Mouse (Mus musculus): ENCODE results near the gene Tspan9. TPM values are rescaled to one million over a fixed set of nuclear protein-coding genes. Genes with fewer than 3 reads are reported as not detected.

Gene Tspan9
- polyA plus RNA-seq, 2 experiments = 12.1 to 15.5 TPM

- Histone ChIP-seq H3K4me3 (ENCODE audit: insufficient read depth in 1 of 2, low read depth in 2 of 2, low read length in 2 of 2) (no peak overlapping the region), H3K4me1 (replicated peaks; ENCODE audit: control insufficient read depth in 2 of 2, insufficient read depth in 2 of 2, low read length in 1 of 2) (no peaks in the 10 kb centered on the region), H3K9ac (replicated peaks) (no peak overlapping the region), H3K36me3 (replicated peaks; ENCODE audit: control insufficient read depth, insufficient read depth, low read depth) (no peaks in the 10 kb centered on the region), H3K9me3 (ENCODE audit: control insufficient read depth, low read length) (no peaks in the 10 kb centered on the region), H3K27me3 (ENCODE audit: control insufficient read depth, insufficient read depth, low read length) (no peaks in the 10 kb centered on the region), H3K4me2 (ENCODE audit: low read depth) (no peak overlapping the region), H3K27ac (no peak overlapping the region)
- no peak for ATAC-seq (ENCODE audit: insufficient read depth)
- 60% methylated on average over 2 of the region's 2 CpGs for WGBS (ENCODE audit: insufficient replicate concordance)
- TF ChIP-seq CTCF (IDR thresholded peaks at IDR 0.05; ENCODE audit: low read depth) (no peak), EP300 (IDR thresholded peaks at IDR 0.05; ENCODE audit: low read depth) (no peak)
- no peak for DNase-seq (ENCODE audit: low read depth in 3 of 3, low spot score in 3 of 3)
Measured at GRCm38 (mm10) chr6:128178681-128179080, 35.3 kb upstream of the Tspan9 start.

GRCm38 (mm10) chr6:128168785-128169679, 25.6 kb upstream of the Tspan9 start:
- H3K4me1 ChIP-seq (replicated peaks; ENCODE audit: control insufficient read depth in 2 of 2, insufficient read depth in 2 of 2, low read length in 1 of 2) = no peaks in the 10 kb centered on the region
- TF ChIP-seq CTCF (IDR thresholded peaks at IDR 0.05; ENCODE audit: low read depth) (0 out of 2 replicates have a peak, but pooled peaks have one; percentile 19), EP300 (IDR thresholded peaks at IDR 0.05; ENCODE audit: low read depth) (no peak)
- H3K36me3 ChIP-seq (replicated peaks; ENCODE audit: control insufficient read depth, insufficient read depth, low read depth) = no peaks in the 10 kb centered on the region
- 42% methylated on average over 6 of the region's 6 CpGs for WGBS (ENCODE audit: insufficient replicate concordance)
- H3K27me3 ChIP-seq (ENCODE audit: control insufficient read depth, insufficient read depth, low read length) = no peaks in the 10 kb centered on the region
- H3K27ac ChIP-seq = no peak overlapping the region
- no peak for ATAC-seq (ENCODE audit: insufficient read depth)
- no peak overlapping the region for H3K9ac ChIP-seq (replicated peaks)
- no peaks in the 10 kb centered on the region for H3K9me3 ChIP-seq (ENCODE audit: control insufficient read depth, low read length)
- no peak for DNase-seq (ENCODE audit: low read depth in 3 of 3, low spot score in 3 of 3)
- H3K4me2 ChIP-seq (ENCODE audit: low read depth) = no peak overlapping the region
- H3K4me3 ChIP-seq (ENCODE audit: insufficient read depth in 1 of 2, low read depth in 2 of 2, low read length in 2 of 2) = no peak overlapping the region

- Histone ChIP-seq H3K36me3 (replicated peaks; ENCODE audit: control insufficient read depth, insufficient read depth, low read depth) (no peaks in the 10 kb centered on the region), H3K9me3 (ENCODE audit: control insufficient read depth, low read length) (no peaks in the 10 kb centered on the region), H3K27ac (no peak overlapping the region), H3K4me3 (ENCODE audit: insufficient read depth in 1 of 2, low read depth in 2 of 2, low read length in 2 of 2) (no peak overlapping the region), H3K4me2 (ENCODE audit: low read depth) (no peak overlapping the region), H3K27me3 (ENCODE audit: control insufficient read depth, insufficient read depth, low read length) (no peaks in the 10 kb centered on the region), H3K4me1 (replicated peaks; ENCODE audit: control insufficient read depth in 2 of 2, insufficient read depth in 2 of 2, low read length in 1 of 2) (no peaks in the 10 kb centered on the region), H3K9ac (replicated peaks) (no peak overlapping the region)
- WGBS (ENCODE audit: insufficient replicate concordance) = 42% methylated on average over 2 of the region's 2 CpGs
- TF ChIP-seq EP300 (IDR thresholded peaks at IDR 0.05; ENCODE audit: low read depth) (no peak), CTCF (IDR thresholded peaks at IDR 0.05; ENCODE audit: low read depth) (no peak)
- DNase-seq (ENCODE audit: low read depth in 3 of 3, low spot score in 3 of 3) (no peak), ATAC-seq (ENCODE audit: insufficient read depth) (no peak)
Measured at GRCm38 (mm10) chr6:128165564-128165963, 22.2 kb upstream of the Tspan9 start.

GRCm38 (mm10) chr6:128164632-128165031, 21.2 kb upstream of the Tspan9 start:
- 71% methylated on average over 7 of the region's 8 CpGs for WGBS (ENCODE audit: insufficient replicate concordance)
- TF ChIP-seq EP300 (IDR thresholded peaks at IDR 0.05; ENCODE audit: low read depth) (no peak), CTCF (IDR thresholded peaks at IDR 0.05; ENCODE audit: low read depth) (no peak)
- no peak overlapping the region for H3K4me3 ChIP-seq (ENCODE audit: insufficient read depth in 1 of 2, low read depth in 2 of 2, low read length in 2 of 2)
- H3K4me1 ChIP-seq (replicated peaks; ENCODE audit: control insufficient read depth in 2 of 2, insufficient read depth in 2 of 2, low read length in 1 of 2) = no peaks in the 10 kb centered on the region
- no peaks in the 10 kb centered on the region for H3K9me3 ChIP-seq (ENCODE audit: control insufficient read depth, low read length)
- DNase-seq (ENCODE audit: low read depth in 3 of 3, low spot score in 3 of 3) = no peak
- no peaks in the 10 kb centered on the region for H3K36me3 ChIP-seq (replicated peaks; ENCODE audit: control insufficient read depth, insufficient read depth, low read depth)
- no peak overlapping the region for H3K9ac ChIP-seq (replicated peaks)
- ATAC-seq (ENCODE audit: insufficient read depth) = no peak
- H3K4me2 ChIP-seq (ENCODE audit: low read depth) = no peak overlapping the region
- H3K27me3 ChIP-seq (ENCODE audit: control insufficient read depth, insufficient read depth, low read length) = no peaks in the 10 kb centered on the region
- H3K27ac ChIP-seq = no peak overlapping the region

- no peaks in the 10 kb centered on the region for H3K4me1 ChIP-seq (replicated peaks; ENCODE audit: control insufficient read depth in 2 of 2, insufficient read depth in 2 of 2, low read length in 1 of 2)
- H3K9ac ChIP-seq (replicated peaks) = no peak overlapping the region
- H3K27ac ChIP-seq = no peak overlapping the region
- H3K9me3 ChIP-seq (ENCODE audit: control insufficient read depth, low read length) = no peaks in the 10 kb centered on the region
- no peaks in the 10 kb centered on the region for H3K27me3 ChIP-seq (ENCODE audit: control insufficient read depth, insufficient read depth, low read length)
- 70% methylated on average over 6 of the region's 6 CpGs for WGBS (ENCODE audit: insufficient replicate concordance)
- H3K4me3 ChIP-seq (ENCODE audit: insufficient read depth in 1 of 2, low read depth in 2 of 2, low read length in 2 of 2) = no peak overlapping the region
- ATAC-seq (ENCODE audit: insufficient read depth) (no peak), DNase-seq (ENCODE audit: low read depth in 3 of 3, low spot score in 3 of 3) (no peak)
- no peaks in the 10 kb centered on the region for H3K36me3 ChIP-seq (replicated peaks; ENCODE audit: control insufficient read depth, insufficient read depth, low read depth)
- TF ChIP-seq EP300 (IDR thresholded peaks at IDR 0.05; ENCODE audit: low read depth) = no peak
- TF ChIP-seq CTCF (IDR thresholded peaks at IDR 0.05; ENCODE audit: low read depth) = no peak
- H3K4me2 ChIP-seq (ENCODE audit: low read depth) = no peak overlapping the region
Measured at GRCm38 (mm10) chr6:128159092-128159491, 15.7 kb upstream of the Tspan9 start.
